Mouse (Mus musculus) kidney, postnatal 10 days (tissue): ENCODE measurements around the gene Tent2.

Experiments used
- DNase-seq: peaks from one replicate; pipeline ENCODE4 v3.0.0; 2021; ENCODE audit warnings: mixed read lengths

Tent2 gene

GRCm38 (mm10) chr13:93141184-93141583 lies 51.0 kb downstream of the Tent2 start:
- no peak for DNase-seq

GRCm38 (mm10) chr13:93138059-93138458 lies 54.1 kb downstream of the Tent2 start:
- no peak for DNase-seq

GRCm38 (mm10) chr13:93137098-93137497 lies 55.1 kb downstream of the Tent2 start:
- DNase-seq: no peak

GRCm38 (mm10) chr13:93136251-93136650 lies 55.9 kb downstream of the Tent2 start:
- DNase-seq: no peak

GRCm38 (mm10) chr13:93135501-93135900 lies 56.7 kb downstream of the Tent2 start:
- no peak for DNase-seq

- DNase-seq: no peak
Measured at GRCm38 (mm10) chr13:93130674-93131073, 61.5 kb downstream of the Tent2 start.

GRCm38 (mm10) chr13:93128961-93129360 lies 63.2 kb downstream of the Tent2 start:
- DNase-seq: no peak

- no peak for DNase-seq
Measured at GRCm38 (mm10) chr13:93128111-93128860, 63.9 kb downstream of the Tent2 start.

GRCm38 (mm10) chr13:93122321-93122720 lies 69.9 kb downstream of the Tent2 start:
- DNase-seq: no peak

- DNase-seq: no peak
Measured at GRCm38 (mm10) chr13:93117241-93117640, 74.9 kb downstream of the Tent2 start.

- no peak for DNase-seq
Measured at GRCm38 (mm10) chr13:93102340-93103090, 89.7 kb downstream of the Tent2 start.

- no peak for DNase-seq
Measured at GRCm38 (mm10) chr13:93098596-93098995, 93.6 kb downstream of the Tent2 start.

GRCm38 (mm10) chr13:93096643-93097042 lies 95.5 kb downstream of the Tent2 start:
- DNase-seq: no peak
